Mouse (Mus musculus) neural tube, embryonic 14.5 days (tissue): ENCODE data around the gene Adamtsl1. TPM values are rescaled to one million over a fixed set of nuclear protein-coding genes. Genes with fewer than 3 reads are reported as not detected.

ENCODE experiments used
- ATAC-seq: fragments of 200-750 bp; cut with Nextera tagmentation; 2 replicates; pipeline ENCODE4 v1.8.0; 2017; ENCODE audit warnings: low read depth, mild to moderate bottlenecking, moderate TSS enrichment, moderate library complexity
- H3K27ac ChIP-seq: fragments of 300-500 bp; sonication (generic); 2 replicates; pipeline ENCODE4 v1.5.1; 2014; ENCODE audit warnings: low read depth, mild to moderate bottlenecking, control low read depth, low read length, moderate library complexity, mixed read lengths
- H3K27me3 ChIP-seq: fragments of 300-500 bp; sonication (generic); 2 replicates; pipeline ENCODE4 v1.6.1; 2014; ENCODE audit warnings: low read length; ENCODE audit not compliant: control insufficient read depth, insufficient read depth
- H3K36me3 ChIP-seq: fragments of 300-500 bp; sonication (generic); 2 replicates; pipeline ENCODE4 v1.6.1; 2014; ENCODE audit warnings: low read length, mixed read lengths; ENCODE audit not compliant: control insufficient read depth, insufficient read depth
- H3K4me1 ChIP-seq: fragments of 300-500 bp; sonication (generic); 2 replicates; pipeline ENCODE4 v1.6.1; 2014; ENCODE audit warnings: low read length; ENCODE audit not compliant: control insufficient read depth, insufficient read depth
- H3K4me2 ChIP-seq: fragments of 300-500 bp; sonication (generic); 2 replicates; pipeline ENCODE4 v1.6.1; 2014; ENCODE audit warnings: mild to moderate bottlenecking, low read depth, low read length, control low read depth
- H3K4me3 ChIP-seq: fragments of 300-500 bp; sonication (generic); 2 replicates; pipeline ENCODE4 v1.5.1; 2014; ENCODE audit warnings: low read depth, low read length, control low read depth, mixed read lengths
- H3K9ac ChIP-seq: fragments of 300-500 bp; sonication (generic); replicated peaks from 2 replicates; pipeline ENCODE4 v1.6.1; 2014; ENCODE audit warnings: low read depth, mild to moderate bottlenecking, control low read depth, low read length, mixed read lengths
- H3K9me3 ChIP-seq: fragments of 300-500 bp; sonication (generic); 2 replicates; pipeline ENCODE4 v1.6.1; 2016; ENCODE audit warnings: low read length; ENCODE audit not compliant: control insufficient read depth
- WGBS: fragments of 180-500 bp; shearing (Covaris S2); extraction: QIAGEN DNeasy Blood & Tissue Kit; methylation state at CpG from one replicate; pipeline ENCODE4 v1.1.7; 2014; 5-methylcytosine and 5-hydroxymethylcytosine counted together
- polyA plus RNA-seq: library from polyadenylated mRNA; unstranded; fragments of >200 nt; fragmentation: Nextera tagmentation; extraction: Ambion mirVana; gene quantifications from 2 replicates; pipeline ENCODE4 v1.2.1, GENCODE M21; 2014

The Adamtsl1 gene
- polyA plus RNA-seq, 1 experiment from 2014 or later, result 17.6 TPM

- no peaks in the 10 kb centered on the region for H3K27me3 ChIP-seq
- 93% methylated on average over 2 of the region's 2 CpGs for WGBS
- ATAC-seq, result no peak
- no peaks in the 10 kb centered on the region for H3K36me3 ChIP-seq
- H3K4me2 ChIP-seq, result no peak overlapping the region
- no peak overlapping the region for H3K4me3 ChIP-seq
- H3K4me1 ChIP-seq, result no peaks in the 10 kb centered on the region
- H3K9ac ChIP-seq, result no peak overlapping the region
- no peaks in the 10 kb centered on the region for H3K9me3 ChIP-seq
- no peak overlapping the region for H3K27ac ChIP-seq
Measured at GRCm38 (mm10) chr4:85941857-85942256, 427.9 kb downstream of the Adamtsl1 start.

GRCm38 (mm10) chr4:85953590-85953989 lies 439.6 kb downstream of the Adamtsl1 start:
- ATAC-seq, result no peak
- H3K4me1 ChIP-seq, result no peaks in the 10 kb centered on the region
- 92% methylated on average over 4 of the region's 4 CpGs for WGBS

DNA sequence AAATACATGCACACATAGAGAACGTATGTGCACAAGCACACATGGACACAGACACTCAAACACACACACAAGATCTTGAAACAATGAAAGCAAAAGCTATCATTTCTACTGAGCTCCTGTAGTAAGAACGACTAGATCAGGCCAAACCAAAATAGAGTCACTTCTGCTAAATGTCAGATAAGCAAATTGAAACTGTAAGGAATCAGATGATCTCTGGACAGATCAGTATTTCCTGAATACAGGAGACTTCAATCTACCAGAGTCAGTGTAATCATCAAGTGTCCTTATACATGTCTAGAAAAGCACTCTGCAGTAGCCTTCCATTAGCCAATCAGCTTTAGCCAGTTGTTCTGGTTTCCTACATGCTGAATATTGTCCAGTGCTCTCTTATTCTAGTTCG lies 441.4 kb downstream of the Adamtsl1 start:
- no peak for ATAC-seq
- WGBS, result 90% methylated on average over 3 of the region's 3 CpGs

More at GRCm38 (mm10) chr4:85953590-85953989, 439.6 kb downstream of the Adamtsl1 start:
- Histone ChIP-seq H3K36me3 (no peaks in the 10 kb centered on the region), H3K9me3 (no peaks in the 10 kb centered on the region), H3K4me2 (no peak overlapping the region), H3K27me3 (no peaks in the 10 kb centered on the region), H3K27ac (no peak overlapping the region), H3K9ac (no peak overlapping the region), H3K4me3 (no peak overlapping the region)

GRCm38 (mm10) chr4:85957266-85957665 lies 443.3 kb downstream of the Adamtsl1 start:
- H3K9ac ChIP-seq, result no peak overlapping the region
- no peak for ATAC-seq
- 92% methylated on average over 4 of the region's 4 CpGs for WGBS
- no peaks in the 10 kb centered on the region for H3K36me3 ChIP-seq
- H3K4me1 ChIP-seq, result no peaks in the 10 kb centered on the region
- H3K4me3 ChIP-seq, result no peak overlapping the region
- H3K27ac ChIP-seq, result no peak overlapping the region
- no peaks in the 10 kb centered on the region for H3K9me3 ChIP-seq
- H3K4me2 ChIP-seq, result no peak overlapping the region
- H3K27me3 ChIP-seq, result no peaks in the 10 kb centered on the region

More for the DNA sequence above, 441.4 kb downstream of the Adamtsl1 start:
- no peaks in the 10 kb centered on the region for H3K36me3 ChIP-seq
- H3K27me3 ChIP-seq, result no peaks in the 10 kb centered on the region
- H3K9me3 ChIP-seq, result no peaks in the 10 kb centered on the region
- no peak overlapping the region for H3K4me2 ChIP-seq
- H3K4me3 ChIP-seq, result no peak overlapping the region
- H3K9ac ChIP-seq, result no peak overlapping the region
- H3K27ac ChIP-seq, result no peak overlapping the region
- no peaks in the 10 kb centered on the region for H3K4me1 ChIP-seq

- H3K4me3 ChIP-seq, result no peak overlapping the region
- no peaks in the 10 kb centered on the region for H3K9me3 ChIP-seq
- ATAC-seq, result no peak
- no peak overlapping the region for H3K4me2 ChIP-seq
- H3K9ac ChIP-seq, result no peak overlapping the region
- H3K27ac ChIP-seq, result no peak overlapping the region
- no peaks in the 10 kb centered on the region for H3K27me3 ChIP-seq
- 83% methylated on average over 1 of the region's 1 CpGs for WGBS
- no peaks in the 10 kb centered on the region for H3K36me3 ChIP-seq
- H3K4me1 ChIP-seq, result no peaks in the 10 kb centered on the region
Measured at GRCm38 (mm10) chr4:85957879-85958278, 443.9 kb downstream of the Adamtsl1 start.

DNA sequence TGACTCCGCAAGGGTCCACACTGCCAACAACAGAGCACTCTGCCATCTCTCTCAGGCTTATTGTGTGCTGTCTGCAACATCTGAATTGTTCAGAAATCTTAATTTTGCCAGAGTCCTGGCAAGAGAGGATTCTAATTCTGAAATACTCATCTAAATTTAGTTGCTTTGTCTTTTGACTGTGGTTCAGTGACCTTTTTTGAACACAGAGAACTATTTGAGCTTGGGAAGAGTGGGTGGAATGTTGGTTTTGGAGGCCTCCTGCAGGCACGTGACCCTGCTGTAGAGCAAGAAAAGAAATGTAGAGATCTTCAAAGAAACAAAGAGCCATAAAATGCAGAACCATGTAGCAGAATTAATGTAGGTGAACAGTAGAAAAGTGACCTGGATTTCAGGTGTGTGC lies 445.0 kb downstream of the Adamtsl1 start:
- H3K27ac ChIP-seq, result no peak overlapping the region
- no peak overlapping the region for H3K4me2 ChIP-seq
- H3K27me3 ChIP-seq, result no peaks in the 10 kb centered on the region
- no peaks in the 10 kb centered on the region for H3K9me3 ChIP-seq
- no peak overlapping the region for H3K4me3 ChIP-seq
- ATAC-seq, result no peak
- 77% methylated on average over 2 of the region's 2 CpGs for WGBS
- H3K4me1 ChIP-seq, result no peaks in the 10 kb centered on the region
- H3K9ac ChIP-seq, result no peak overlapping the region
- no peaks in the 10 kb centered on the region for H3K36me3 ChIP-seq

DNA sequence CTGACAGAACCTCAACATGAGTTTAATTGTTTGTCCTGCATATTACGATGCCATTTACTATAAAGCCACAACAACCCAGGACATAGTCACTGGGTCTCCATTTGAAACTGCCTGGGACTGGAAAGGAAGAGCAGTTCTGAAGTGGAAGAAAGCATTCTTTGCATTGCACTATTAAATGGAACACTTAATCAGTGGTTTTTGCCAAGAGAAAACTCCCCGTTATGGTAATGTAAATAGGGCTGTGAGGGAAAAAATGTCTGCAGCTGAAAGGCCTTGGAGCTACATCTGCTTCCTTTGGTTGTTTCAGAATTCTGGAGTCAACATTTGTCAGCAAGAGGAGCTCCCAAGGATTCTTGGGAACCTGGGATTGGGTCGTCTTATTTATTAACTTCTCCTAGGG lies 462.2 kb downstream of the Adamtsl1 start:
- Histone ChIP-seq H3K9ac (no peak overlapping the region), H3K4me2 (no peak overlapping the region), H3K36me3 (no peaks in the 10 kb centered on the region), H3K4me3 (no peak overlapping the region), H3K27me3 (no peaks in the 10 kb centered on the region), H3K27ac (no peak overlapping the region), H3K9me3 (no peaks in the 10 kb centered on the region), H3K4me1 (no peaks in the 10 kb centered on the region)
- WGBS, result 80% methylated on average over 3 of the region's 3 CpGs
- ATAC-seq, result no peak

DNA sequence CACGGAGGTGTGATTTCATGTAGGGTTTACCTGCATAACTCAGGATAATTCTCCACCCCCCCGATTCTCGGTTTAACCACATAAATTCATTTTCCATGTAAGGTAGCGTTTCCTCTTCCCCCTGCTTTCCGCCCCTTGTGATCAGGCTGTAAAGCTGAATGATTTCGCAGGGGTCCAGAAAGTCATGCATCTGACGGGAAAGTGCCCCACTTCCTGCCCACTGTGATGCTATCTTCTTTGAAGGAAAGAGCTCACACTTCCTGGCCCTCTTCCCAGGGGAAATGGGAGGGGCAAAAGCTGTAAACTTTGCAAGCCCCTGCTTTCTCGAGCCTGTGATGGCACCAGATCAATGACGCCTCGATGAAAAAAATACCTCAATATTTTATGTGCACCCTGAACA lies 465.2 kb downstream of the Adamtsl1 start:
- no peak for ATAC-seq
- Histone ChIP-seq H3K27me3 (no peaks in the 10 kb centered on the region), H3K4me3 (no peak overlapping the region), H3K9ac (no peak overlapping the region), H3K4me2 (no peak overlapping the region), H3K36me3 (no peaks in the 10 kb centered on the region), H3K27ac (no peak overlapping the region), H3K4me1 (no peaks in the 10 kb centered on the region), H3K9me3 (no peaks in the 10 kb centered on the region)
- WGBS, result 77% methylated on average over 10 of the region's 10 CpGs

DNA sequence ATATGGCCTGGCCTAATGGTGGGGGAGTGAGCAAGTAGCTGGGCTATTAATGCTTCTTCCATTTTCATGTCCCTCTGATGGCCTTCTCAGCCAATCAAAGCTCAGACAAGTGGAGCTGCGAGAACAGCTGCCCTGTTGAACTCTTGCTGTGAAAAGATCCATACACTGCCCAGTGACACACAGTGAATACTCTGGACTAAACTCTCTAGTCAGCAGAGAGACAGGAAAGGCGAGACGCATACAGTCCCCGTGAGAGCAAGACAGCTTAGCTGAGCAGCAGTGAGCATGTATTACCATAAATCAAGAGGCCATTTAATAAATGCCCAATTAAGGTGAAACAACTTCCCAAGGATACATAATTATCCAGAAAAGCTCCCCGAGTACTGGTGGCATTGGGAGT lies 492.6 kb downstream of the Adamtsl1 start:
- whole genome bisulfite sequencing, result 28% methylated on average over 5 of the region's 5 CpGs
- no peaks in the 10 kb centered on the region for H3K36me3 ChIP-seq

GRCm38 (mm10) chr4:86013640-86014039 lies 499.7 kb downstream of the Adamtsl1 start:
- Histone ChIP-seq H3K4me2 (no peak overlapping the region), H3K4me1 (no peaks in the 10 kb centered on the region), H3K9me3 (no peaks in the 10 kb centered on the region), H3K27ac (no peak overlapping the region), H3K4me3 (no peak overlapping the region), H3K9ac (no peak overlapping the region), H3K36me3 (no peaks in the 10 kb centered on the region), H3K27me3 (no peaks in the 10 kb centered on the region)
- WGBS, result 93% methylated on average over 3 of the region's 3 CpGs
- ATAC-seq, result no peak

More for the DNA sequence above, 492.6 kb downstream of the Adamtsl1 start:
- no peak for ATAC-seq
- Histone ChIP-seq H3K9ac (no peak overlapping the region), H3K27ac (no peak overlapping the region), H3K4me2 (no peak overlapping the region), H3K4me3 (no peak overlapping the region), H3K27me3 (no peaks in the 10 kb centered on the region), H3K9me3 (no peaks in the 10 kb centered on the region), H3K4me1 (no peaks in the 10 kb centered on the region)
